Mouse (Mus musculus): ENCODE data around the gene Rgs2. TPM values are rescaled to one million over a fixed set of nuclear protein-coding genes. Genes with fewer than 3 reads are reported as not detected.

Rgs2 gene
- 58.8 and 100 TPM in 2 replicates for polyA plus RNA-seq (2015; fragmentation: Nextera tagmentation; extraction: Ambion mirVana)

GRCm38 (mm10) chr1:144003904-144004740 lies at the start of gene Rgs2:
TSS of gene Rgs2 (minus strand) at chr1:144004161.

Other genes with a start within 250 kb of the Rgs2 start
- 5.4 and 5.9 TPM in 2 replicates for gene Trove2, start 227.1 kb downstream of the Rgs2 start, polyA plus RNA-seq (2015; fragmentation: Nextera tagmentation; extraction: Ambion mirVana)
- gene Uchl5, start 226.9 kb downstream of the Rgs2 start, polyA plus RNA-seq (2015; fragmentation: Nextera tagmentation; extraction: Ambion mirVana): 50.3 and 57.5 TPM in 2 replicates
- 1.8 and 3.3 TPM in 2 replicates for gene Rgs13, start 173.2 kb upstream of the Rgs2 start, polyA plus RNA-seq (2015; fragmentation: Nextera tagmentation; extraction: Ambion mirVana)
- 0.55 and 0.82 TPM in 2 replicates for gene Rgs1, start 245.1 kb upstream of the Rgs2 start, polyA plus RNA-seq (2015; fragmentation: Nextera tagmentation; extraction: Ambion mirVana)